Mouse (Mus musculus) stomach, postnatal 0 days (tissue): ENCODE results near the gene Stpg3. TPM values are rescaled to one million over a fixed set of nuclear protein-coding genes. Genes with fewer than 3 reads are reported as not detected.

Experiments
- ATAC-seq: fragments of 200-750 bp; cut with Nextera tagmentation; 2 replicates; pipeline ENCODE4 v1.8.0; 2017; ENCODE audit not compliant: low FRiP score, low TSS enrichment
- DNase-seq: peaks from one replicate; pipeline ENCODE4 v3.0.0-alpha.2; 2016; ENCODE audit warnings: low spot score
- H3K27ac ChIP-seq: fragments of 300-500 bp; sonication (generic); replicated peaks from 2 replicates; pipeline ENCODE4 v1.5.1; 2014; ENCODE audit warnings: mild to moderate bottlenecking, control low read depth
- H3K27me3 ChIP-seq: fragments of 300-500 bp; sonication (generic); 2 replicates; pipeline ENCODE4 v1.6.1; 2014; ENCODE audit warnings: low read length; ENCODE audit not compliant: control insufficient read depth, insufficient read depth
- H3K36me3 ChIP-seq: fragments of 300-500 bp; sonication (generic); 2 replicates; pipeline ENCODE4 v1.6.1; 2014; ENCODE audit warnings: low read length, mixed read lengths; ENCODE audit not compliant: control insufficient read depth, insufficient read depth
- H3K4me1 ChIP-seq: fragments of 300-500 bp; sonication (generic); replicated peaks from 2 replicates; pipeline ENCODE4 v1.6.1; 2014; ENCODE audit warnings: antibody characterized with exemption; ENCODE audit not compliant: control insufficient read depth, insufficient read depth
- H3K4me2 ChIP-seq: fragments of 300-500 bp; sonication (generic); replicated peaks from 2 replicates; pipeline ENCODE4 v1.6.1; 2014; ENCODE audit warnings: low read depth, mild to moderate bottlenecking, control low read depth, moderate library complexity
- H3K4me3 ChIP-seq: fragments of 300-500 bp; sonication (generic); 2 replicates; pipeline ENCODE4 v1.5.1; 2014; ENCODE audit warnings: low read depth, low read length, control low read depth
- H3K9ac ChIP-seq: fragments of 300-500 bp; sonication (generic); 2 replicates; pipeline ENCODE4 v1.6.1; 2014; ENCODE audit warnings: mild to moderate bottlenecking, low read length, control low read depth, mixed read lengths
- H3K9me3 ChIP-seq: fragments of 300-500 bp; sonication (generic); 2 replicates; pipeline ENCODE4 v1.6.1; 2016; ENCODE audit warnings: low read length; ENCODE audit not compliant: control insufficient read depth
- CTCF ChIP-seq: IDR thresholded peaks from 2 replicates; pipeline ENCODE4 v1.5.1; 2016; ENCODE audit warnings: antibody characterized with exemption, low read depth, mild to moderate bottlenecking, moderate library complexity
- EP300 ChIP-seq: optimal IDR thresholded peaks from 2 replicates; pipeline ENCODE3; 2016; ENCODE audit warnings: antibody characterized with exemption
- WGBS: fragments of 180-500 bp; shearing (Covaris S2); extraction: QIAGEN DNeasy Blood & Tissue Kit; methylation state at CpG from one replicate; pipeline ENCODE4 v1.1.7; 2014; 5-methylcytosine and 5-hydroxymethylcytosine counted together
- polyA plus RNA-seq: library from polyadenylated mRNA; unstranded; fragments of >200 nt; fragmentation: Nextera tagmentation; extraction: Ambion mirVana; gene quantifications from 2 replicates; pipeline ENCODE4 v1.2.1, GENCODE M21; 2015

The Stpg3 gene
- polyA plus RNA-seq: not detected in 2 replicates

- Histone ChIP-seq H3K4me3 (no peak within 1 kb of the TSS), H3K4me2 (no peak within 1 kb of the TSS), H3K27me3 (no peaks in the 10 kb centered on the region), H3K27ac (no peak within 1 kb of the TSS), H3K9ac (no peak within 1 kb of the TSS), H3K4me1 (0 out of 2 replicates have a peak, but pooled peaks cover 2% of the 10 kb centered on the region), H3K36me3 (no peaks in the 10 kb centered on the region), H3K9me3 (no peaks in the 10 kb centered on the region)
- TF ChIP-seq EP300: no peak
- TF ChIP-seq CTCF: no peak
- no peak for ATAC-seq
- 70% methylated on average over 3 of the region's 3 CpGs for WGBS
- no peak for DNase-seq
Observed at GRCm38 (mm10) chr2:25214444-25214843, at the start of gene Stpg3. Stpg3 (minus strand) TSS chr2:25214637.

GRCm38 (mm10) chr2:25263623-25264285, 49.3 kb upstream of the Stpg3 start:
- WGBS: 27% methylated on average over 12 of the region's 12 CpGs
- no peak for DNase-seq
- ATAC-seq: no peak
- peak overlapping the region; percentile 92 for H3K27ac ChIP-seq
- no peaks in the 10 kb centered on the region for H3K27me3 ChIP-seq
- peak overlapping the region; percentile 83 for H3K9ac ChIP-seq
- no peaks in the 10 kb centered on the region for H3K9me3 ChIP-seq
- no peaks in the 10 kb centered on the region; the same call in 1 of the 2 replicates for H3K36me3 ChIP-seq
- H3K4me1 ChIP-seq: peaks cover 6% of the 10 kb centered on the region
- H3K4me2 ChIP-seq: peak overlapping the region; percentile 98
- no peak for TF ChIP-seq CTCF
- no peak for TF ChIP-seq EP300
- peak overlapping the region; percentile 84 for H3K4me3 ChIP-seq

DNA sequence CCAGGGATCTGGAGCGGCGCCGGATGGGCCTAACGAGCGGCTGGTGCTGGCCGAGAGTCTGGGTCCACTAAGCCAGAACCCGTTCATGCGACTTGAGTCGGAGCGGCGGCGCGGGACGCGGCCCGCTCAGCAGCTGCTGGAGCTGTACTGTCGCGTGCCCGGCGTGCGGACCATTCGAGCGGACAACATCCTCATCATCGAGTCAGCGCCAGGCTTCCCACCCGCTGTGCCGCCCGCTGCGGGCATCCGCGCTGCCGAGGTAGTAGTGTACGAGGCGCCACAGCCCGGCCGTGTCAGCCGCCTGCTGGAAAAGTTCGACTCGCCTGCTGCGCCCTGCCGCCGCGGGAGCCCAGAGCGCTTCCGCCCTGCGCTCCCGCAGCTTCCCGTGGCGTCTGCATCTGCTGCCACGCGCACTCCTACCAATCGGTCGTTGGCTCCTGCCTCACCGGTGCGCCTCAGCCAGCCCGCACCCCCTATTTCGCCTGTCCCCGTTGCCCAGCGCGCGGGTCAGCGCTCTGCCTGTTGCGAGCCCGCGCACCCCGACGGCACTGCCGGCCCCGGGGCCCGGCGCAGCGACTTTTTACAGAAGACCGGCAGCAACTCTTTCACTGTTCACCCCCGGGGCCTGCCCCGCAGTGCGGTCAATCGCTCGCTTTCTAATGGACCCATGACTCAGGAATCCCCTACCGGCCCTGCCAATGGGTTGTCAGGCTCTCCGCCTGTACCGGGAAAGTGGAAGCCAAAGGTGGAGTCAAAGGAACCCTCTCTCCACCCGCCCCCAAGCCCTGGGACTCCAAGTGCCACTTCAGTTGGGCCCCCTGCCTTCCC, 48.6 kb upstream of the Stpg3 start:
- Histone ChIP-seq H3K36me3 (no peaks in the 10 kb centered on the region), H3K4me2 (peak overlapping the region; percentile 98), H3K27ac (peak overlapping the region; percentile 92), H3K4me1 (peaks cover 6% of the 10 kb centered on the region), H3K4me3 (peak overlapping the region; percentile 84), H3K9ac (peak overlapping the region; percentile 83), H3K27me3 (no peaks in the 10 kb centered on the region), H3K9me3 (no peaks in the 10 kb centered on the region)
- ATAC-seq (no peak), DNase-seq (peak; percentile 60)
- WGBS: under 1% methylated on average over 70 of the region's 82 CpGs
- TF ChIP-seq EP300: no peak
- peak; percentile 20; the same call in 1 of the 2 replicates for TF ChIP-seq CTCF

GRCm38 (mm10) chr2:25262291-25262767, 47.9 kb upstream of the Stpg3 start, which contains the start of gene Tprn:
Tprn (plus strand) TSS chr2:25262618.
- peaks cover 6% of the 10 kb centered on the region; the same call in 1 of the 2 replicates for H3K4me1 ChIP-seq
- peak within 1 kb of the TSS; percentile 83 for H3K9ac ChIP-seq
- H3K4me2 ChIP-seq: peak within 1 kb of the TSS; percentile 98
- H3K36me3 ChIP-seq: no peaks in the 10 kb centered on the region
- ATAC-seq: peak; percentile 94
- peak; percentile 97 for DNase-seq
- H3K4me3 ChIP-seq: peak within 1 kb of the TSS; percentile 84
- TF ChIP-seq EP300 (peak; percentile 61), CTCF (0 out of 2 replicates have a peak, but pooled peaks have one; percentile 9)
- H3K27me3 ChIP-seq: no peaks in the 10 kb centered on the region
- no peaks in the 10 kb centered on the region for H3K9me3 ChIP-seq
- under 1% methylated on average over 33 of the region's 39 CpGs for WGBS
- peak within 1 kb of the TSS; percentile 92 for H3K27ac ChIP-seq

DNA sequence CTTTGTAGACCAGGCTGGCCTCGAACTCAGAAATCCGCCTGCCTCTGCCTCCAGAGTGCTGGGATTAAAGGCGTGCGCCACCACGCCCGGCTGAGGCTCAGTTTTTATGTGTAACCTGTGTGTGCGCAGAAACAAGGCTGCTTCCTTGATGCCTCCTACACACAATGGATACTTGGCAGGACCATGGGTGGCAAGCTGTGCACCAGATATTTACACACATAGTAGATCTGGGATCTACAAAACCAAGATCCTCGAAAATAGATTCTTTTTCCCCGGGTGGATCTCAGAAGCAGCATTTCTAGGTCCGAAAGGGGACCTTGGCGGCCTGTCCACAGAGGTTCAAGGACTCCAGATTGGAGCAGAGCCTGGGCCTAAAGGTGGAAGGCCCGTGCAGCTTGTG, 47.4 kb upstream of the Stpg3 start:
- Histone ChIP-seq H3K9me3 (no peaks in the 10 kb centered on the region), H3K36me3 (no peaks in the 10 kb centered on the region), H3K27ac (peak overlapping the region; percentile 79), H3K4me3 (peak overlapping the region; percentile 84), H3K4me1 (peaks cover 6% of the 10 kb centered on the region; the same call in 1 of the 2 replicates), H3K9ac (peak overlapping the region; percentile 23; the same call in 1 of the 2 replicates), H3K27me3 (no peaks in the 10 kb centered on the region), H3K4me2 (peak overlapping the region; percentile 98)
- 41% methylated on average over 12 of the region's 12 CpGs for WGBS
- ATAC-seq: peak; percentile 4
- DNase-seq: no peak
- TF ChIP-seq CTCF: no peak
- no peak for TF ChIP-seq EP300
